Comparison of ENCODE assay signal across 25 mouse cellular contexts in the genomic region with DNA sequence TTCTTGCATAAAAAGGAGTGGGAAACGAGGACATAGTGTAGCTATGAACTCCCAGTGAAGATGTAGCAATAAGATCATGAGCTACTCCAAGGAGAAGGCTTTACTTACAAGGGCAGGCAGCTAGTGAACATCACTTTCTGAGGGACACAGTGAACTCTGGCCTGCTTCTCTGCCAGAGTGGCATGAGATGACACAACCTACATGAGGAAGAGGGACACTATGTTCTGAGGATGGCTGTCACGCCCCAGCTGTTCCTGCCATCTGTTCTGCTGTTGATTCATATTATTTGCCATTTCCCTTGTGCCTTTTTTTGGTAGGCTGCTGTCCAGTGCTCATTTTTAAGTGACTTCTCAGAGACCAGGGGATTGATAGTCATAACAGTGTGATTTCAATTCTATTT.
DNase-seq lines count a peak whose midpoint lies in the region; TF ChIP-seq lines count a peak whose summit lies in the region.
"Had no signal": no experiment of that assay in that cellular context is flagged by ENCODE, and none has a peak within 500 bp of the region (broad histone marks: within the 10 kb centered on the region; RNA-seq: fewer than 3 reads in every experiment).

No protein-coding gene starts in this region.

- H3K4me3 ChIP-seq in left cerebral cortex, adult 2 months = no peak overlapping the region
- H3K4me3 ChIP-seq: embryonic facial prominence, embryonic 12.5 days; forebrain, embryonic 15.5 days; heart, embryonic 10.5 days; heart, embryonic 15.5 days; intestine, embryonic 15.5 days; limb, embryonic 13.5 days; lung, embryonic 15.5 days; midbrain, embryonic 13.5 days; neural tube, embryonic 15.5 days had no signal

- intact Hi-C loops in left cerebral cortex, postnatal 4 days (cut with DNase I) = no loop called here
- intact Hi-C loops in left cerebral cortex, adult 2 months (cut with DNase I) = no loop called here

- no peak overlapping the region for H3K27ac ChIP-seq in left cerebral cortex, adult 2 months
- H3K27ac ChIP-seq: embryonic facial prominence, embryonic 12.5 days; forebrain, embryonic 15.5 days; heart, embryonic 10.5 days; heart, embryonic 15.5 days; hindbrain, postnatal 0 days; intestine, embryonic 15.5 days; limb, embryonic 13.5 days; lung, embryonic 15.5 days; midbrain, embryonic 13.5 days; neural tube, embryonic 15.5 days had no signal

- peak; percentile 4 to 8 for DNase-seq in cerebellum, adult 18-20 months
- DNase-seq in cerebellum, adult 11 months = no peak
- DNase-seq in left cerebral cortex, postnatal 4 days = peak; percentile 11
- DNase-seq in left cerebral cortex, adult 2 months (ENCODE audit: extremely low spot score in 1 of 2, low spot score in 2 of 2) = no peak
- peak; percentile 50 for DNase-seq in brain, adult 2 months (ENCODE audit: low read depth, low spot score)
- peak; percentile 16 to 35 for DNase-seq in cerebellum, postnatal 10 days
- no peak for DNase-seq in adrenal gland, adult 18-20 months (ENCODE audit: low spot score in 2 of 2)
- DNase-seq: adrenal gland, postnatal 14 days; embryo, embryonic 11 days; gastrocnemius, postnatal 10 days; kidney, adult 2 months; kidney, postnatal 36 days; lung, postnatal 4 days; retina, postnatal 1 day; thymus, postnatal 4 days had no signal

- no peak for TF ChIP-seq CTCF in left cerebral cortex, adult 2 months (IDR thresholded peaks at IDR 0.05)

Comparison
In these comparisons a context has a peak if more than half of its experiments do, and no peak if none do; other contexts are left out.
1. DNase-seq: peak in cerebellum, adult 18-20 months (2 of 2), left cerebral cortex, postnatal 4 days (single experiment), brain, adult 2 months (single experiment) and cerebellum, postnatal 10 days (2 of 2); none in cerebellum, adult 11 months (single experiment), left cerebral cortex, adult 2 months (0 of 2) and adrenal gland, adult 18-20 months (0 of 2).